Mouse (Mus musculus) layer of hippocampus, postnatal 25 days (tissue): ENCODE results near the gene Cog4. TPM values are rescaled to one million over a fixed set of nuclear protein-coding genes. Genes with fewer than 3 reads are reported as not detected.
"Not testable (repeated sequence)": the region's sequence is repeated elsewhere in the genome, so short reads cannot be mapped to it uniquely, and the experiment has no call there.

Experiments used
- DNase-seq, 2 experiments: peaks; one replicate each; pipeline ENCODE4 v3.0.0; 2022; ENCODE audit warnings: mixed read lengths in 2 of 2, low spot score in 1 of 2; ENCODE audit errors: extremely low spot score in 1 of 2
- total RNA-seq, 2 experiments: library from RNA; stranded (reverse); gene quantifications; 2 replicates each; pipeline ENCODE4 v1.2.3; 2021

Cog4 gene
- total RNA-seq, 2 experiments from 2014 or later: 61.1 to 64.0 TPM

DNA sequence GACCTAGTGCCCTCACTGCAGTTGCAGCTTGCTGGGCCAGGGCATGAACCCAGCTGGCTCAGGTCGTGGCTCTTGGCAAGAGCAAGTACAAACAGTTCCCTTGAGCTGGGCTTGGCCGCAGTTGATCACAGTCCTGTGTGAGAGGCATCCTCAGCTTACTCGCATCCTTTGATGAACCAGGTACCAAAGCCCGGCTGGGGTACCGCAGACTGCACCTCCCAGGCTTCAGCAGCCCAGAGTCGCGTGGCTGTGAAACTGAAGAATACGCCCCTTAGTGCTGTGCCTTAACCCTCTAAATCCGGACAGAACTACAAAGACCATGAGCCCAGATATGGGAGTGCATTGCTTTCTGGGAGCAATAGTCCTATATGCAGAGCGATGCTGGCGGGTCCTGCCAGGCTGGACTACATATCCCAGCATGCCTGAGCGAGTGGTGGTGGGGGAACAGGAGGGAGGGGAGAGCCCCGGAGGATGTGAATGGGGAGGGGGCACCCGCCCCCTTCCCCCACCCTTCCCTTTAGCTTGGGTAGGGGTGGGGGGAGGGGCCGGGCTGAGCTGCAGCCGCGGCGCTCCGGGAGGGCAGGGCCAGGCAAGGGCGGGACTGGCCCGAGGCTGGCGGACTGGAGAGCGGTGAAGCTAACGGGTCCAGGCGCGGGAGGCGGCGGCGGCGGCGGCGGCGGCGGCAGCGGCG lies 73.1 kb downstream of the Cog4 start, which contains the start of gene St3gal2:
TSS of gene St3gal2 (plus strand) at position 582 of the 691 bp plus-strand sequence.
- peak; percentile 57 to 64 for DNase-seq

DNA sequence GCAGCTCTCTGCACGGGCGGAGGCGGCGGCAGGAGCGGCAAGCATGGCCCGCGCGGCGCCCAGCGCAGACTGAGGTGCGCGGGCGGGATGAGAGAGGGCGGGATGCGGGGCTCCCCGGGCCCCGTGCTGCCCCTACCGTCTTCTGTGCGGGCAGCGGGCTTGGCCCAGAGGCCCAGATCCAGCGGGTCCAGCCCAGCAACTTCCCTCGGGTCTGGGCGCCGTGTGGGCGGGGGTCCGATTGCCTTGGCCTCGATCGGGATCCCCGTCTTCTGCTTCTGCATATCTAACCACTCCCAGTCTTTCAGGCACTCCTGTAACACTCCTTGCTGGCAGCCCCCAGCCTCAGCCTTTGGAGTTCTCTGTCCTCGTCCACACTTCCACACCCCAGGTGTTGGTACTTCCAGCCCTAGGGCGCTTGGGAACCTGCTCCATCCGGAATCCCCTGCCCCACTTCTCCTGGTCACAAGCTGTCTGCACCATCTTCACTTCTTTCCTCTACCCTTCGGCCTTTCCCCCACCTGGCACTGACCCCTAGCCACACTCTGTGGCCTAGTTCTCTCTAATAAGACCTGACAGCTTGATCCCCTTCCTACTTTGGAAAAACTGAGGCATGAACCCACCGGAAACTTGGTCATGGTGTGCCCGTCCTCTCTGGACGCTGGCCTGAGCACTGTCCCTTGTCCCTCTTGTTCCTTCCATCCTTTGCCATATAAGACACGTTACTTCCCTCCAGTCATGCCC lies 73.8 kb downstream of the Cog4 start:
- peak in 1 of 2 experiments; percentile 46 for DNase-seq

DNA sequence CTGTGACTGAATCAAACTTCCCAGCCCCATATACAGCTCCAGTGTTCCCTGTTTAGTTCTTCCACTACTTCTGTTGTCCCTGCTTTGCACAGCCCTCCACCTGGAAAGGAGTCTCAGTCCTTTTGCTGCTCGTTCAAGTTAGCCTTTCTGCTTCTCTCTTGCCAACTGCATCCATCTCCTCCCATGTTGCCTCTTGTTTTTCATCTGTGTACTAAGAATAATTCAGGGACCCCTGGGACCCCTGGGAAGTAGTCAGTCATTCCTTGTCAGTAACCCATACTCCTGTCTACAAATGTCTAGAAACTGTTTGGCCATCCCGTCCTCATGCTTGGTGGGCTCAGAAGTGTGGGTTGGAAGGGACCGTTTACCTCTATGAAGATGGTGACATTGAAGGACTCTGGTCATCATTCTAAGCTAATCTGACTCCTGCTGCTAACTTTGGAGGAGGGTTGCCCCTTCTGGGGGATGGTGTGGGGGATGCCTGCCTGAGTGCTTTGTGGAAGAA lies 74.4 kb downstream of the Cog4 start:
- DNase-seq: no peak

DNA sequence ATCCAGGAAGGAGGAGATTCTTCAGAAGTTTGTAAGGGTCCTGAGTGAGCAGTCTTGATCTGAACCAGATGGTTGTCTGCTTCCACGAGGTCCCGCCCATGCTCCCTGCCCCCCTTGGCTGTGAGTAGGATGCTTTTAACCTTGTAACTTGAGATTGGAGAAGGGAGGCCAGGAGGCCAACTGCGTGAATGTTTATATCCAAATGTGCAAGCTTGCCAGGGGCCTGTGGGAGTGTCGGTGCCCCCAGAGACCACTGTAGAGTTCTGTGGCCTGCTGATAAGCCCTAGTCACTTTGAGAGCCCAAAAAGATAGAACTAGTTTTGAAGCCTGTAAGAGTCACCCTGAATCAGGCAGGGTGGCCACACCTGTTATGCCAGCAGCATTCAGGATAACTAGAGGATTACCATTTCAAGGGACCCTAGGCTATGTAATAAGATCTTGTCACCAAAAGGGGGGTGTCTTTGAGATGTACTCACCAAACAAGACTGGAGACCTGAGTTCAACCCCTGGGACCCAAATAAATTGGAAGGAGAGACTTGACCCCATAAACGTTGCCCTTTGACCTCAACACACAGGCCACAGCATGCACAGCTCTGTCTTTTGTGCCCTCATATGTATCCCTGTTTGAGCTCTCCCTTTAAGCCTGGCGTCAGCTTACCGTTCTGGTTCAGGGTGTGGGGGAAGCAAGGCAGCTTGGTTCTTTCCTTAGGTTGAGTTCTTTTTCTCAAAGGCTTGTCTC lies 75.3 kb downstream of the Cog4 start:
- DNase-seq: no peak

DNA sequence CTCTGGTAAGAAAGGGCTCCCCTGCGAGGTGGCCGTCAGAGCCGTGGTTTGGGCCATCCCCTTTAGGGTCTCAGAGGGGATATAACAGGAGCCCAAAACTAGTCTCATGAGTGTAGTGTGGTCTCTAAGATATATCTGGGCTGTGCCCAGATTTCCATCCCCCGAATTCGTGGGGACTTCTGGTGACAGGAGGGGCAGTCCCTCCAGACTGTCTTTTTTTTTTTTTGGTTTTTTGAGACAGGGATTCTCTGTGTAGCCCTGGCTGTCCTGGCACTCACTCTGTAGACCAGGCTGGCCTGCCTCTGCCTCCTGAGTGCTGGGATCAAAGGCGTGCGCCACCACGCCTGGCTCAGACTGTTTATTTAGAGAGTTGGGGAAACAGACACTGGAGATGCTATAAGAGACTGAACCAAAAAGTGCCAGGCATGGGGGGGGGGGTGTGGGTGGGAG lies 79.3 kb downstream of the Cog4 start:
- no peak for DNase-seq

DNA sequence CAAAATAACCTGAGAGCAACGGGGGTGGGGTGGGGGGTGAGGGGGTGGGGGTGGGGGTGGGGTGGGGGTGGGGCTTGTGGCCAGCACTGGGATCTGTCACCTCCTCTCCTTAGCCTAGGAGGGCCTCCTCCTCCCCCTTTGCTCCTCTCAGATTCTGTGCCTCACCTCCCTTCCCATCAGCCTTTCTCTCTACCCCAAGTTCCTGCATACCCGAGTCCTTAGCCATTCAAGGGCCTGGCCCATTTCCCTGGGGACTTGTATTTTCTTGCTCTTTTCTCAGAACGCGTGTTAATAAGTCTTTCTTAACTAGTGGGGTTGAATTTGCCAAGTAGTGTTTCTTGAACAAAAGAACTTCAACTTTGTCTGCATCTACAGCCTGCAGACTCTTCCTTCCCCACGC lies 80.3 kb downstream of the Cog4 start:
- DNase-seq: no peak

DNA sequence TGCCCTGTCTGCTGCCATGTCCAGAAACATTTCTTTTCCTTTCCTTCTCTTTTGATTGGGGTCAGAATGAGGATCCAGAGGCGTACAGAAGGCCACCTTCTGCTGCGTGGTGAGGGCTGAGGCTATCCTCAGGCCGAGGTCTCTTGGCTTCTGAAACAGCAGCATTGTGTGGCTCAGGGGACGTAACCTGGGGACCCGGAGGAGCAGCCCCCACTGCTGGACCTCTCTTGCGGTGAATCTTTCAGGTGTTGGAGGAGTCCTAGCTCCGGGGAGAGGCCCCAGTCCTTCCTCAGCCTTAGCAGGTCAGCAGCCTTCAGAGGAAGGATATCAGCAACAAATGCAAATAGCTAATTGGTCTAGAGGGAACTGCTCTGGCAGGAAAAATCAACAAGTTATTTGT lies 82.0 kb downstream of the Cog4 start:
- DNase-seq: no peak

DNA sequence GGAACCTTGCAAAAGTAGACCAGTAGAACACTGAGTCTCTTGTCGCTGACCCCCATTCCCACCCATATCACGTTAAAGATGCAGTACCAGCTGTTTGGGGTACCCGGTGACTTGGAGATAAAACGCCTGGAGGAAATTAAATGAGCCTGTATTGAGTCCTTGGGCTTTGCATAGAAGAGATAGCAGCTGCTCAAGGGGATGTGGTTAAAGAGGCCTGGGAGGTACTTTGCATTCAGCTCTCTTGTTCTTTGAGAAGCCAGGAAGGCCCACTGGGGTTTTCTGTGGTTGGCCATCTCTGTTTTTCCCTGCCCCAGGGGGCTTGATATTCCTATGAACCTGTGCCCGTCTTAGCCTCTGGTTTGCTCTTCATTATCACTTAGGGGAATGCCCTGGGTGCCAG lies 82.7 kb downstream of the Cog4 start:
- no peak for DNase-seq

DNA sequence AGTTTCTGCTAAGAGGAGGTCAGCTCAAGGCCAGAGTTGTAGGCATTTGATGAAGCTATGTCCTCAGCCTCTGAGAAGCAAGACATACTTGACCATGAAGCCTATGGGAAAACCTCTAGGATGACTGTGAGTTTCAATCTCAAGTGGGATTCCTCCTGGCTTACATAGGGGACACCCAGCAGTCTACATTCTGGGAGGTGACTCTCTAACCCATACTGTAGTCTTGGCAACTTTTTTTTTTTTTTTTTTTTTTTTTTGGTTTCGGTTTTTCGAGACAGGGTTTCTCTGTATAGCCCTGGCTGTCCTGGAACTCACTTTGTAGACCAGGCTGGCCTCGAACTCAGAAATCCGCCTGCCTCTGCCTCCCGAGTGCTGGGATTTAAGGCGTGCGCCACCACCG lies 83.3 kb downstream of the Cog4 start:
- not testable (repeated sequence) for DNase-seq

DNA sequence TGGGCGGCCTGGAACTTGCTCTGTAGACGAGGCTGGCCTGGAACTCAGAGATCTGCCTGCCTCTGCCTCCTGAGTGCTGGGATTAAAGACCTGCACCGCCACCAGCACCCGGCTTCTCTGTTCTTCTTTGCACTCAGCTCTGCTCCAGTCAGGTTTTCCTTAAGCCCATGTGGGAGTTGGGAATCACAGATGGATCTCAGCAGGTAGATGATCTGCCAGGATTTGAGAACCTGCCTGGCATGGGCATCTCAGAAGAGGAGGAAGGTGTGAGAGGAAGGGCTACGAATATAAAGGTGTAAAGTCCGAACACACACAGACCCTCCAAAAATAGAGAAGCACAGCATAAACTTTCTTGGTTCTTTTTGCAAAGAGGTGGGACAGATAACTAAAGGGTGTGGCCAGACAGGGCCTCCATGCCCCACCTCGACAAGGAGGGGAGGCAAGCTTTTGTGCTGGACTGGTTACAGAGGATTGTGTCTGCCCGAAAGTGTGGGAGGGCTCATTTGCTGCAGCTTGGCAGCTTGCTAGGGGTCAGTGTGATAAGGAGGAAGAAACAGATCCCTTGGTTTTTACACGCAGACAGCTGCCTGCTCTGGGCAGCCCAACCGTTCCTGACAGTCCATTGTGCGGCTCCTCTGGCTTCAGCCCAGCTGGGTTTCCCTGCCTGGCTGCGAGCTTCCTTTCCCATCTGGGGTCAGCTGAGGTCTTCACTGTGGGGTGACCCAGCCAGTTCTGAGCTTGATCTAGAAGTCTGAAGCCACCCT lies 85.0 kb downstream of the Cog4 start:
- no peak for DNase-seq

Other genes with a start within 250 kb of the Cog4 start
- 10 to 100 TPM; 23.7 to 24.5 TPM for gene Vac14, start 228.0 kb upstream of the Cog4 start, total RNA-seq
- 100 to 1,000 TPM; 206 to 252 TPM for gene Mtss1l, start 125.1 kb upstream of the Cog4 start, total RNA-seq
- gene Il34, start 40.7 kb upstream of the Cog4 start, total RNA-seq: 10 to 100 TPM; 77.1 to 79.3 TPM
- gene Sf3b3, start 187 bp downstream of the Cog4 start, total RNA-seq: 10 to 100 TPM; 68.1 to 68.6 TPM
- gene Fuk, start 55.9 kb downstream of the Cog4 start, total RNA-seq: 10 to 100 TPM; 20.9 to 23.1 TPM
- 100 to 1,000 TPM in 1 of 2 experiments, 10 to 100 TPM in 1; 95.8 to 101 TPM for gene St3gal2, start 73.3 kb downstream of the Cog4 start, total RNA-seq
- gene Ddx19a, start 151.2 kb downstream of the Cog4 start, total RNA-seq: 10 to 100 TPM; 26.4 to 32.6 TPM
- gene Ddx19b, start 185.2 kb downstream of the Cog4 start, total RNA-seq: 10 to 100 TPM; 20.4 to 22.2 TPM
- gene Aars, start 186.5 kb downstream of the Cog4 start, total RNA-seq: 10 to 100 TPM; 79.5 to 85.2 TPM
- not detected for gene Exosc6, start 209.7 kb downstream of the Cog4 start, total RNA-seq
- 1 to 10 TPM; 1.5 to 1.8 TPM for gene Clec18a, start 245.8 kb downstream of the Cog4 start, total RNA-seq
- 10 to 100 TPM; 27.2 to 31.4 TPM for gene Pdpr, start 248.0 kb downstream of the Cog4 start, total RNA-seq